Mouse (Mus musculus): ENCODE results near the gene Upk3bl.

Upk3bl gene

GRCm38 (mm10) chr5:136038258-136039214, 15.8 kb upstream of the Upk3bl start, which contains the start of gene Upk3b:
TSS of gene Upk3b (plus strand) at chr5:136038496.
- CTCF ChIA-PET, result interaction anchor here in 1 of 4 experiments (0.6 kb wide), 1 partner anchor 16 kb away, joined by 4 read pairs; the partner anchor contains the start of gene Upk3bl
- POLR2A ChIA-PET, result interaction anchor here in 2 of 4 experiments (0.9 to 1.2 kb wide), 5 partner anchors 17 to 44 kb away, joined by 3 to 5 read pairs (median 4); partner anchors contain the start of gene Dtx2 (in 1 of the 2)

- ChIA-PET POLR2A (interaction anchor here in 3 of 4 experiments (0.6 to 2.1 kb wide), 22 partner anchors 9 to 262 kb away, joined by 3 to 10 read pairs (median 4); partner anchors contain the start of genes Dtx2 (in 2 of the 3), Hspb1 (in 1 of the 3), Mdh2 (in 1 of the 3) and Prkrip1 (in 1 of the 3)), CTCF (interaction anchor here in 2 of 4 experiments (0.6 to 2.5 kb wide), 9 partner anchors 8 to 139 kb away, joined by 3 to 12 read pairs (median 4); partner anchors contain the start of gene Dtx2 (in 1 of the 2))
These were observed 14.1 kb upstream of the Upk3bl start for GRCm38 (mm10) chr5:136040210-136040609.

GRCm38 (mm10) chr5:136041260-136041659, 13.0 kb upstream of the Upk3bl start:
- CTCF ChIA-PET, result interaction anchor here (0.5 to 2.5 kb wide), 23 partner anchors 9 to 1515 kb away, joined by 3 to 10 read pairs (median 4); partner anchors contain the start of genes Dtx2 (in 1 of the 4) and Rasa4 (in 1 of the 4)
- POLR2A ChIA-PET, result interaction anchor here in 3 of 4 experiments (0.5 to 2.8 kb wide), 38 partner anchors 9 to 1201 kb away, joined by 3 to 14 read pairs (median 5); partner anchors contain the start of genes Dtx2 (in 2 of the 3), Mdh2 (in 2 of the 3), Styxl1 (in 2 of the 3) and Upk3bl (in 2 of the 3)

- ChIA-PET CTCF (interaction anchor here (0.5 to 2.5 kb wide), 26 partner anchors 9 to 1514 kb away, joined by 3 to 10 read pairs (median 4); partner anchors contain the start of genes Dtx2 (in 1 of the 4) and Rasa4 (in 1 of the 4)), POLR2A (interaction anchor here in 3 of 4 experiments (0.5 to 2.8 kb wide), 38 partner anchors 9 to 1202 kb away, joined by 3 to 14 read pairs (median 5); partner anchors contain the start of genes Dtx2 (in 2 of the 3), Upk3bl (in 2 of the 3), Hspb1 (in 1 of the 3) and Mdh2 (in 1 of the 3))
These were observed 12.6 kb upstream of the Upk3bl start for GRCm38 (mm10) chr5:136041666-136042065.

GRCm38 (mm10) chr5:136044865-136045264, 9.4 kb upstream of the Upk3bl start:
- POLR2A ChIA-PET, result interaction anchor here in 3 of 4 experiments (0.5 to 1.8 kb wide), 8 partner anchors 16 to 169 kb away, joined by 3 to 5 read pairs (median 4); no protein-coding TSS in a partner anchor
- CTCF ChIA-PET, result interaction anchor here (0.6 to 2.8 kb wide), 40 partner anchors 10 to 266 kb away, joined by 3 to 21 read pairs (median 4); partner anchors contain the start of genes Dtx2 (in 2 of the 4), Mdh2 (in 1 of the 4), Styxl1 (in 1 of the 4) and Upk3bl (in 1 of the 4)

GRCm38 (mm10) chr5:136045408-136045807, 8.9 kb upstream of the Upk3bl start:
- ChIA-PET POLR2A (interaction anchor here (0.5 to 1.6 kb wide), 13 partner anchors 29 to 144 kb away, joined by 3 to 7 read pairs (median 4); no protein-coding TSS in a partner anchor), CTCF (interaction anchor here (0.5 to 2.8 kb wide), 53 partner anchors 9 to 208 kb away, joined by 3 to 21 read pairs (median 4); partner anchors contain the start of genes Dtx2 (in 1 of the 4), Upk3bl (in 1 of the 4) and Zp3 (in 1 of the 4))

- ChIA-PET POLR2A (interaction anchor here (0.6 to 1.6 kb wide), 14 partner anchors 30 to 184 kb away, joined by 3 to 7 read pairs (median 4); no protein-coding TSS in a partner anchor), CTCF (interaction anchor here (0.5 to 2.8 kb wide), 49 partner anchors 9 to 207 kb away, joined by 3 to 21 read pairs (median 4); partner anchors contain the start of genes Dtx2 (in 1 of the 4), Upk3bl (in 1 of the 4) and Zp3 (in 1 of the 4))
These were observed 8.3 kb upstream of the Upk3bl start for GRCm38 (mm10) chr5:136045987-136046386.

- ChIA-PET POLR2A (interaction anchor here in 3 of 4 experiments (0.6 to 1.8 kb wide), 8 partner anchors 16 to 621 kb away, joined by 3 to 5 read pairs (median 3); no protein-coding TSS in a partner anchor), CTCF (interaction anchor here in 3 of 4 experiments (1.1 to 1.9 kb wide), 3 partner anchors 13 to 148 kb away, joined by 3 to 7 read pairs (median 3); no protein-coding TSS in a partner anchor)
These were observed 5.8 kb upstream of the Upk3bl start for GRCm38 (mm10) chr5:136048541-136048940.

GRCm38 (mm10) chr5:136049926-136050325, 4.4 kb upstream of the Upk3bl start:
- ChIA-PET CTCF (no interaction called here), POLR2A (interaction anchor here in 1 of 4 experiments (0.9 to 1.7 kb wide), 2 partner anchors 22 to 149 kb away, joined by 3 to 5 read pairs; no protein-coding TSS in a partner anchor)

- POLR2A ChIA-PET, result interaction anchor here in 3 of 4 experiments (0.6 to 1.7 kb wide), 15 partner anchors 8 to 97 kb away, joined by 3 to 14 read pairs (median 3); partner anchors contain the start of gene Zp3 (in 1 of the 3)
- CTCF ChIA-PET, result interaction anchor here (0.6 to 2.8 kb wide), 11 partner anchors 10 to 196 kb away, joined by 3 to 12 read pairs (median 4); no protein-coding TSS in a partner anchor
These were observed 2.8 kb upstream of the Upk3bl start for GRCm38 (mm10) chr5:136051231-136052085.

GRCm38 (mm10) chr5:136052861-136053655, 1.2 kb upstream of the Upk3bl start:
- CTCF ChIA-PET, result interaction anchor here in 3 of 4 experiments (0.6 to 2.8 kb wide), 11 partner anchors 9 to 155 kb away, joined by 3 to 9 read pairs (median 4); no protein-coding TSS in a partner anchor
- POLR2A ChIA-PET, result interaction anchor here (0.6 to 1.7 kb wide), 8 partner anchors 7 to 117 kb away, joined by 3 to 14 read pairs (median 4); no protein-coding TSS in a partner anchor

- CTCF ChIA-PET, result interaction anchor here in 1 of 4 experiments (0.6 to 1.0 kb wide), 2 partner anchors 20 to 74 kb away, joined by 3 read pairs; no protein-coding TSS in a partner anchor
- POLR2A ChIA-PET, result no interaction called here
These were observed 1.8 kb downstream of the Upk3bl start for GRCm38 (mm10) chr5:136056062-136056461.

- POLR2A ChIA-PET, result interaction anchor here in 1 of 4 experiments (0.8 kb wide), 1 partner anchor 10 kb away, joined by 3 read pairs; no protein-coding TSS in a partner anchor
These were observed 2.8 kb downstream of the Upk3bl start for GRCm38 (mm10) chr5:136057085-136057484.

GRCm38 (mm10) chr5:136061567-136061966, 7.3 kb downstream of the Upk3bl start:
- POLR2A ChIA-PET, result interaction anchor here in 3 of 4 experiments (0.6 to 1.9 kb wide), 15 partner anchors 14 to 173 kb away, joined by 3 to 6 read pairs (median 4); partner anchors contain the start of gene Hspb1 (in 1 of the 3)
- CTCF ChIA-PET, result interaction anchor here (0.5 to 3.3 kb wide), 45 partner anchors 8 to 1747 kb away, joined by 3 to 21 read pairs (median 4); partner anchors contain the start of genes Dtx2 (in 1 of the 4), Orai2 (in 1 of the 4) and Zp3 (in 1 of the 4)

More at GRCm38 (mm10) chr5:136057085-136057484, 2.8 kb downstream of the Upk3bl start:
- CTCF ChIA-PET, result interaction anchor here in 2 of 4 experiments (0.6 to 0.8 kb wide), 3 partner anchors 11 to 177 kb away, joined by 3 to 4 read pairs (median 3); no protein-coding TSS in a partner anchor

- POLR2A ChIA-PET, result interaction anchor here (0.6 to 2.0 kb wide), 20 partner anchors 9 to 144 kb away, joined by 3 to 6 read pairs (median 4); partner anchors contain the start of genes Polr2j (in 1 of the 4) and Rasa4 (in 1 of the 4)
These were observed 9.6 kb downstream of the Upk3bl start for GRCm38 (mm10) chr5:136063920-136064319.

More at GRCm38 (mm10) chr5:136063920-136064319, 9.6 kb downstream of the Upk3bl start:
- CTCF ChIA-PET, result interaction anchor here (0.5 to 2.2 kb wide), 24 partner anchors 9 to 189 kb away, joined by 3 to 7 read pairs (median 4); no protein-coding TSS in a partner anchor

Data from embryonic stem cell, embryonic (primary cell).